In the genomic region with DNA sequence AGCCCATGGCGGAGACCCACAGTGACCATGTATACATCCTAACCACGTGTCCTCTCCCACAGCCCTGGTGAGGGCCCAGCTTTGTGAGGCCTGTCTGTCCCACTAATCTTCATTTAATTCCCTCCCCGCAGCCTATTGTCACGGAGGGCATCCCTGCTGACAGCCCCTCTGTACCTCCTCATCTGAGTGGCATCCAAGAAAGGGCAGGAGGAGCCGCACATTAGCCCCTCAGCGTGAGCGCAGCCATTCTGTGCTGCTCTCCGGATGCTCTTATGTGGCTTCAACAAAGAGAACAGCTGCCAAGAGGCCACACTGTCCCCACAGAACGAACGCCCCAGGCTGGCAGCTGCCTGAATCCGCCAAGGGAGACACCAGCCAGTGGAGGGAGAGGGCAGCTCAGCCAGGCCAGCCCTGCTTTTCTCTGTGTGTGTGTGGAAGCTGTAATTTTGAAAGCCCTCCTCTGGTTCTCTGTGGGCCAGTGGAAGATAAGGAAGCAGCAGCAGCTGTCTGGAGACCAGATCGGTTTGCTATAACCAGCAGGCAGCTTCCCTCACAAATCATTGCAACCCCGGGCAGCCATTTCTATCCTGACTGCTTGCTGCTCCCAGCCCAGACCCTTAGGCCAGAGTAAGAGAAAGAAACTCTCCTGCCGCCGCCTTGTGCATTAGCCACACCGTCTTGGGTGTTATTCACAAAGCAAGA, we compare ENCODE assay signal across 9 mouse cellular contexts.
DNase-seq lines count a peak whose midpoint lies in the region; ATAC-seq and TF ChIP-seq lines count a peak whose summit lies in the region.
"Had no signal": no experiment of that assay in that cellular context is flagged by ENCODE, and none has a peak within 500 bp of the region (broad histone marks: within the 10 kb centered on the region; RNA-seq: fewer than 3 reads in every experiment).

No protein-coding gene starts in this region.

- H3K9me3 ChIP-seq in forebrain, postnatal 0 days (ENCODE audit: low read length), result no peaks in the 10 kb centered on the region
- no peaks in the 10 kb centered on the region for H3K9me3 ChIP-seq in midbrain, embryonic 16.5 days (replicated peaks; ENCODE audit: control insufficient read depth, low read length, poor library complexity, severe bottlenecking)
- H3K9me3 ChIP-seq: liver, embryonic 15.5 days had no signal

- no peak for TF ChIP-seq CTCF in forebrain, postnatal 0 days (IDR thresholded peaks at IDR 0.05; ENCODE audit: low read depth)

- peak; percentile 85 for ATAC-seq in forebrain, postnatal 0 days
- ATAC-seq in midbrain, embryonic 16.5 days, result peak; percentile 70

- no peaks in the 10 kb centered on the region for H3K27me3 ChIP-seq in forebrain, postnatal 0 days (ENCODE audit: insufficient read depth, low read length)
- no peaks in the 10 kb centered on the region for H3K27me3 ChIP-seq in midbrain, embryonic 16.5 days (ENCODE audit: control insufficient read depth, insufficient read depth, low read depth, low read length)
- H3K27me3 ChIP-seq: liver, embryonic 15.5 days had no signal

- peak overlapping the region; percentile 79 for H3K27ac ChIP-seq in forebrain, postnatal 0 days (ENCODE audit: low read depth, low read length)
- H3K27ac ChIP-seq in midbrain, embryonic 16.5 days (ENCODE audit: low read length), result peak overlapping the region; percentile 87
- H3K27ac ChIP-seq: liver, embryonic 15.5 days had no signal

- peak; percentile 67 to 69 for DNase-seq in right cerebral cortex, postnatal 10 days (ENCODE audit: low spot score in 2 of 2)
- DNase-seq in right cerebral cortex, adult 2 months (ENCODE audit: low spot score in 2 of 2), result no peak
- DNase-seq in forebrain, postnatal 0 days, result peak; percentile 68
- DNase-seq in ovary, adult 18-20 months (ENCODE audit: low spot score), result no peak
- no peak for DNase-seq in left cerebral cortex, postnatal 25 days (ENCODE audit: low spot score in 2 of 2)
- no peak for DNase-seq in c-Kit-positive CD71-positive TER-119-positive erythroid progenitor cells, embryonic 14.5 days (ENCODE audit: low spot score)

- no peak overlapping the region for H3K4me2 ChIP-seq in forebrain, postnatal 0 days (ENCODE audit: low read depth)
- H3K4me2 ChIP-seq in midbrain, embryonic 16.5 days (ENCODE audit: low read length), result 0 out of 2 replicates have a peak overlapping the region, but pooled peaks have one; percentile 7
- H3K4me2 ChIP-seq: liver, embryonic 15.5 days had no signal

- no peak overlapping the region for H3K4me3 ChIP-seq in forebrain, postnatal 0 days (ENCODE audit: low read depth, low read length)
- H3K4me3 ChIP-seq in midbrain, embryonic 16.5 days (ENCODE audit: low read depth, low read length), result no peak overlapping the region
- H3K4me3 ChIP-seq: erythroblast, embryonic 14.5 days; liver, embryonic 15.5 days had no signal

- no peak overlapping the region for H3K9ac ChIP-seq in forebrain, postnatal 0 days
- peak overlapping the region; percentile 64 for H3K9ac ChIP-seq in midbrain, embryonic 16.5 days (ENCODE audit: low read depth, low read length)
- H3K9ac ChIP-seq: liver, embryonic 15.5 days had no signal

- 18% methylated on average over 16 of the region's 16 CpGs for WGBS in forebrain, postnatal 0 days
- 8% methylated on average over 16 of the region's 16 CpGs for WGBS in midbrain, embryonic 16.5 days

- peaks cover 29% of the 10 kb centered on the region for H3K4me1 ChIP-seq in forebrain, postnatal 0 days (ENCODE audit: insufficient read depth)
- H3K4me1 ChIP-seq in midbrain, embryonic 16.5 days (ENCODE audit: control insufficient read depth, insufficient read depth, low read length), result peaks cover 44% of the 10 kb centered on the region
- H3K4me1 ChIP-seq: liver, embryonic 15.5 days had no signal

- peaks cover 28% of the 10 kb centered on the region for H3K36me3 ChIP-seq in forebrain, postnatal 0 days (ENCODE audit: insufficient read depth)
- H3K36me3 ChIP-seq in midbrain, embryonic 16.5 days (ENCODE audit: control insufficient read depth, insufficient read depth, low read length), result peaks cover 14% of the 10 kb centered on the region
- H3K36me3 ChIP-seq: liver, embryonic 15.5 days had no signal

- intact Hi-C loops in left cerebral cortex, postnatal 25 days (cut with DNase I), result no loop called here

Comparison
In these comparisons a context has a peak if more than half of its experiments do, and no peak if none do; other contexts are left out.
1. DNase-seq: peak in right cerebral cortex, postnatal 10 days (2 of 2) and forebrain, postnatal 0 days (single experiment); none in right cerebral cortex, adult 2 months (0 of 2), ovary, adult 18-20 months (single experiment), left cerebral cortex, postnatal 25 days (0 of 2) and c-Kit-positive CD71-positive TER-119-positive erythroid progenitor cells, embryonic 14.5 days (single experiment).